Mouse (Mus musculus) kidney, adult 2 months (tissue): ENCODE data around the gene Sycn.

Experiments
- CTCF ChIP-seq: fragments of 200-500 bp; conservative IDR thresholded peaks from 2 replicates; pipeline ENCODE4 v1.5.1; 2011; ENCODE audit warnings: low read depth, mild to moderate bottlenecking, control low read depth, low read length, moderate library complexity, mixed read lengths; ENCODE audit not compliant: insufficient read depth, insufficient read length
- POLR2A ChIP-seq: fragments of 200-500 bp; IDR thresholded peaks from one replicate; pipeline ENCODE4 v1.6.1; 2011; ENCODE audit warnings: low read depth, low read length, control low read depth

DNA sequence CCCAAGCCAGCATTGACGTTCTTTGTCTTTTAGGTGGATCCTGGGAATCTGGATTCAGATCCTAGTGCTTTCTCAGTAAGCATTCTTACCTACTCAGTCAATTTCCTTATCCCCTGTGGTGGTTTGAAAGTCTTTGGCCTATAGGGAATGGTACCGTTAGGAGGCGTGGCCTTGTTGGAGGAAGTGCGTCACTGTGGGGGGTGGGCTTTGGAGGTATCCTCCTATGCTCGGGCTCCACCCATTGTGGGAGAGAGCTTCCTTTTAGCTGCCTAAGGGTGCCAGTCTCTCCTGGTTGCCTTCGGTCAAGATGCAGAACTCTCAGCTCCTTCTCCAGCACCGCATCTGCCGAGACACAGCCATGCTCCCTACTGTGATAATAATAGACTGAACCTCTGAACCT is 48.4 kb upstream of the Sycn start:
- no peak for TF ChIP-seq POLR2A
- no peak for TF ChIP-seq CTCF
